Mouse (Mus musculus): ENCODE measurements around the gene Hmgb1. TPM values are rescaled to one million over a fixed set of nuclear protein-coding genes. Genes with fewer than 3 reads are reported as not detected.

The Hmgb1 gene
- total RNA-seq (2022): 10 to 100 TPM; 77.8 to 97.3 (median 89.0) TPM

DNA sequence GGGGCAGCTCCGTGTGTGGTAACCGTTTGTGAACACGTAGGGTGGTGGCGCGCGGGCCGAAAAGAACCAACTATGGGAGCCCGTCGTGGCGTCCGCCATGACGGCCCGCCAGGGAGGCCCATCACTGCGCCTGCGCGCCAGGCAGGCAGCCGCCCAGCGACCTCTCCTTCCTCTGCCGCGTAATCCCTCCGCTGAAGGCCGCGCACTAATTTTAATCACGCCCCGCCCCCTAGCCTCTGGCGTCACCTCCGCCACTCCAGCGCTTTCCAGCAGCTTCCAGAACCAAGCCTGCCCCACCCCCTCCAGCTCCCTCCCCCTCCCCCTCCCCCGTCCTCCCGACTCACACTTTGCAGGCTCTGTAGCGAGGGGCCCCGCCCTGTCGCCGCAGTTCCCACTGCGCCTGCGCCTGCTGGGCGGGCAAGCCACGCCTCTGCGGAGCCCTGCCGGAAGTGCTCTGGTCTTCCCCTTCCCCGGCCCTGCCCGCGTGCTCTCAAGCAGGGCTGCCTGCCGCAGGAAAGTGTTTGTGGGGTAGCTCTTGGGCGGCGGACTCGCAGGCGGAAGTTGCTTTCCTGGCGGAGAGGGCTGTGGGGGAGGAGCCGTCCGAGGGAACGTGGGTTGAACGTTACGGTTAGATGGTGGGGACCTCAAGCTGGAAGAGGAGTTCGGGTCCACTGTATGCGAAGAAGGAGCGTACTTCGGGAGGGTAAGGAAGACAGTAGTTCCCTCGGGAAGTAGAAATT is at the start of gene Hmgb1, which contains the start of gene Uspl1:
Hmgb1 (minus strand) TSS at position 386 of the 740 bp plus-strand sequence.
Uspl1 (plus strand) TSS at position 247 of the 740 bp plus-strand sequence.
- peak; percentile 97 for DNase-seq (ENCODE audit: low spot score)

DNA sequence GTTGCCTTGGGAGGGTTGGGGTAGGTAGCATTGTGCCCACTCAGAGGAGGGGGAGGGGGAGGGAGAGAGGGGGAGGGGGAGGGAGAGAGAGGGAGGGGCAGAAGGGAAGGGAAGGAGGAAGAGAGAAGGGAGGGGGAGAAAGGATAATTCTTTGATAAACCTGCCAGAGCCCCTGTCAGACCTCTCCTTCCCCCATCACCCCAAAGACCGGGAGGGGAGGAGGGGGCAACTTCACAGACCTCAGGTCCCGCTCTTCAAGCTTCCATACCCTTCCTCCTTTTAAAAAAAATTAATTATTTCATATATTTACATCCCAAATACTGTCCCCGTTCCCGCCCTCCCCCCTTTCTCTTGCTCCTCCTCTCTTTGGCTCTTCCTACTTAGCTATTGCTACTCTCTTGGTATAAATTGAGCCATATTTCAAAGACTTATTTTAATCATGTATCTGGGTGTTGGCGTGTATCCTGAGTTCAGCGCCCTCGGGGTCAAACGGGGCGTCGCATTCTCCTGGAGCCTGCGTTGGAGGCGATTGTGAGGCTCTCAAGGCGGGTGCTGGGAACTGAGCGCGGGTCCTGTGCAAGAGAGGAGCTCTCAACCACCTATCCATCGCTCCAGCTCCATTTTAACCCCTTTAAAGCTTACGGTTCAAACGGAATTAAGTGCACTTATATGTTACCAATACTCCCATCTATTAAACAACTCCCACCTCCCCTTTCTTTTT is 45.5 kb upstream of the Hmgb1 start:
- DNase-seq (ENCODE audit: low spot score): no peak

GRCm38 (mm10) chr5:149228700-149229618 is 44.7 kb upstream of the Hmgb1 start:
- DNase-seq (ENCODE audit: low spot score): peak; percentile 99

DNA sequence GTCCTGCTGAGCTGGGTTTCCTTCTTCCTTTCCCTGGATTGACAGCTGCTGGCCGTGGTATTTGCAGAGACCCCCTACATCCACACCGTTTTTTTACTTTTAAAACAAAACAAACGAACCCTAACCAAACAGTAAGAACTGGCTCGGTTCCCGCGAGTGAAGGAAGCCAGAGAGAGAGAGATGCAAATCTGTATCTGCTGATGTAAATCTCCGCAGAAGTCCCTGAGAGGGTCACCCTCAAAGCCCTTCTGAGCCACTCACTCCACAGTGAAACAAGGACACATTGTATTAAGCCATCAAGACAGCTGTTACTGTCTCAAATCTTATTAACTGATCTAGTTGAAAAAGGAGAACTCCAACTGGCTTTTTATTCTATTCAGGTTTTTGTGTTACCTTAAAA is 40.4 kb upstream of the Hmgb1 start:
- no peak for DNase-seq (ENCODE audit: low spot score)

DNA sequence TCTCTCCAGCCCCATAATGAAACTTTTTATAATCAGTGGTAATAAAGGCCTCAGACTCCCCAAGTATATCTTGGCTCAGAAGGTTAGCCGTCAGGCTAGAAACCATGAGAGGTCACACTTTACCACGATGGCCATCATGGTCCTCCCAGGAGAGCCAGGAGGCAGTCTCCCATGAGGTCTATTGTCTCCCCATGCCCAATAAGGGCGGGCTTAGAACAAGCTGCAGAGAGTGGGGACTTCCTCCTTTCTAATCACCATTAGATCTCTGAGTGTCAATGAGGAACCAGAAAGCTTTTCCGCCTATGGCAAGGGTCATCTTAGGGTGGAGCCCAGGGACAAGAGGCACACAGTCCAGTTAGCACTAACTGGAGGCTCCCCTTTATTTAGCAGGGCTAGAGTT is 37.1 kb upstream of the Hmgb1 start:
- no peak for DNase-seq (ENCODE audit: low spot score)

DNA sequence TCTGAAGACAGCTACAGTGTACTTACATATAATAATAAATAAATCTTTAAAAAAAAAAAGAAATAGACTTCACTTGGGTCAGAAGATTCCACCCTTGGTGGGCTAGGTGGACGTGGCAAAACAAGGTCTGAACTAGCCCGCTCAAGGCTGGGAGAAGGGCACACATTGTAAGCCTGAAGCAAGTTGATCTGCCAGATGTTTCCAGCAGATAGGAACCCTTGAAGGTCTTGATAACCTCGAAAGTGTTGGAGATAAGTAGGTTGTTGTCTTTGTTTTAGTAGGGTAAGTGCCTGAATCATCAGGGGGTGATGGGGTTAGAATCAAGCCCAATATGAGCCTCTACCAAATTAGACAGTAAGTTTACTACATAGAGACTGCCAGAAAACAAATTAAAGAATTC is 35.2 kb upstream of the Hmgb1 start:
- no peak for DNase-seq (ENCODE audit: low spot score)

DNA sequence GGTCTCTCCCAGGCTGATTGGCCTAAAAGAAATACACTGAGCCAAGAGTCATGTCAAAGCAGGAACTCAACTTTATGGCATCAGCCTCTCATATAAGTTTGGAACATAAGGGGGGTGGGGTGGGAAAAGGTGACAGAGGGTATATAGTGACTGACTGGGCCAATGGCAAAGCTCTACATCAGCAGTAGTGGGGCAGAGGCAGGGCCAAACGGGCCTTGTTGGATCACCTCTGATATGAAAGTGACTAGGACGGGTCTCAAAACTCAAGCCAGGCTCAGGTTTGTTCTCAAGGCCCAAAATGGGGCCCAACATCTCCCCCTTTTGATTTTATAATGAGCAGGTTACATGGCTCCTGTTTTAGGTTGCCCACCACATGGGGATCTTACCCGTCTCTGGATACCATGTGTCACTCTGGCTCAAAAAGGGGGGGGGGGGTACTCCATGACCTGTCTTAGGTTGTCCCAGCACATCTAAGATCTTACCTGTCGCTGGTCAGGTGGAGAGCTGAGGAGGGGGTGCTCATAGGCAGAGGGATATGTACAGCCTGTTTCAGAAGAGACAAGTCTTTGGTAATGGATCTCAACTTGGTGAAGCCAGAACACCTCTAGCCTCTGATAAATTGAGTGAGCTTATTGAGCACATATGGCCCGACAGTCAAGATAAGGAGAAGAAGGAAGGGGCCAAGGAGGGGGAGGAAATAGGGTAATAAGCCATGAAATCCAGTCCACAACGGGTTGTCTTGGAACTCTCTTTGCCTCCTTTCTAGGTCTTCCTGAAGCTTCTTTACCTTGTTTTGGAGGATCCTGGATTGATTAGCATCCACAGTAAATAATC is 33.5 kb upstream of the Hmgb1 start:
- no peak for DNase-seq (ENCODE audit: low spot score)

DNA sequence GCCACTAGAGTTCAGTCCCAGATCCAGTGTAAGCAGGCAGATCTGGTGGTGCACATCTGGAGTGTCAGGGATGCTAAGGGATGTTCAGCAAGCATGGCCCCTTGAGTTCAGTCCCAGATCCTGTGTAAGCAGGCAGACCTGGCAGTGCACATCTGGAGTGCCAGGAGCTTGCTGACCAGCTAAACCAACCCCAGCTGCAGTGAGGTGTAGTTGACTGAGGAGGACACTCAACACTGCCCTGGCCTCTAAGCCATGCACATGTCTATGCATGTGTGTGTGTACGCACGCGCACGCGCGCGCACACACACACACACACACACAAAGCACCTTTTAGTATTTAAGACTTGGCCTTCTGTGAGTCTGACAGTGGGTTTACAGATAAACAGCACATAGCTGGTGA is 31.3 kb upstream of the Hmgb1 start:
- DNase-seq (ENCODE audit: low spot score): no peak

GRCm38 (mm10) chr5:149212806-149213205 is 28.5 kb upstream of the Hmgb1 start:
- DNase-seq (ENCODE audit: low spot score): no peak

GRCm38 (mm10) chr5:149211041-149211440 is 26.8 kb upstream of the Hmgb1 start:
- no peak for DNase-seq (ENCODE audit: low spot score)

DNA sequence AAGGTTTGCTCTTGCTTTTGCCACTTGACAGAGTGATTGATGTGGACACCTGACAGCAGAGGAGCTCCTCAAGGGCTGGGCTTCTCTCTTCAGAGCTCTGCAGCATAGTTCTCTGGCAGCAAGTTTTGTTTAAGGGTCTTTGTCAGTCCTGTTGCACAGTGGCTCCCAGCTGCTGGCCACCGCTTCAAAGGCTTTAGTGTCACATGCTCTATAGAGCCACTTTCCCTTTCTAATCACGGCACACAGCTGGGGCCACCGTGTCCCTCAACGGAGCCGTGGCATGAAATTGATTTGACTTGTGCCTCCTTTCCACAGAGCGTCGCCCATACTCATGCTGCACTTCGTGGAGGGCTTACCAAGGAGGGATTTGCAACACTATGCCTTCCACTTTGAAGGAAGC is 25.0 kb upstream of the Hmgb1 start:
- DNase-seq (ENCODE audit: low spot score): no peak

- no peak for DNase-seq (ENCODE audit: low spot score)
Measured at GRCm38 (mm10) chr5:149208776-149209175, 24.5 kb upstream of the Hmgb1 start.

DNA sequence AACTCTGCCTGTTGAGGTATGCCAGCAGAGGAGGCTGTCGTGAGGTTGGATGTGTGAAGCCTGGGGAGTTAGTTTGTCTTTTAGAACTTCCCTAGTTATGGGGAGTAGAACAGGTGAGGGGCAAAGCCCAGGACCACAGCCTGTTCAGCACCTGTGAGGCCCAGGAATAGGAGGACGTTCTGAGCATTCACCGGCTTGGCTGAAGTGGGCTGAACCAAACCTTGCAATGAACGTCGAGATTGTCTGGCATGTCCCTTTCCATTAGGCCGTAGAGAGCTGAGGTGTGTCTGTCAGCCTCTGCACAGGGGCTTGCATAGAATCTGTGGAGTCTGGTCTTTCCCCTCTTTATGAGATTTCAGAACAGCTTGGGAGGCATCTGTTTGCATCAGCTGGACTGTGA is 23.4 kb upstream of the Hmgb1 start:
- DNase-seq (ENCODE audit: low spot score): no peak

DNA sequence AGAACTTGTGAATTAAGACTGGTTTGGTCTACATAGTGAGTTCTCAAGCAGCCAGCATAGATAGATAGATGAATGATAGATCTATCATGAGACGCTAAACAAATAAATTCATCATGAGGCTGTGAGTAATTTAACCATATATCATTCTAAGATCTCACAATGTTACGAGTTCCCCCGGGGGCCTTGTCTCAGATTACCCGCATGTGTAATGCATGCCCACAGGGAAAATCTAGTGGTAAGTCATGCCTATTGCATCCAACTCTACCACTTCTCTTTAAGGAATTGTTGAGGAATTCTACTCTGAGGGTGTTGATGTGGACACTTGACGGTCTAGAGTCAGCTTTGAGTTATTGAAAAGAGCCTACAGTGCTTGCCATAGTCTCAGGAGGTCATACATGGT is 22.0 kb upstream of the Hmgb1 start:
- DNase-seq (ENCODE audit: low spot score): no peak

- no peak for DNase-seq (ENCODE audit: low spot score)
Measured at GRCm38 (mm10) chr5:149205265-149205664, 21.0 kb upstream of the Hmgb1 start.

DNA sequence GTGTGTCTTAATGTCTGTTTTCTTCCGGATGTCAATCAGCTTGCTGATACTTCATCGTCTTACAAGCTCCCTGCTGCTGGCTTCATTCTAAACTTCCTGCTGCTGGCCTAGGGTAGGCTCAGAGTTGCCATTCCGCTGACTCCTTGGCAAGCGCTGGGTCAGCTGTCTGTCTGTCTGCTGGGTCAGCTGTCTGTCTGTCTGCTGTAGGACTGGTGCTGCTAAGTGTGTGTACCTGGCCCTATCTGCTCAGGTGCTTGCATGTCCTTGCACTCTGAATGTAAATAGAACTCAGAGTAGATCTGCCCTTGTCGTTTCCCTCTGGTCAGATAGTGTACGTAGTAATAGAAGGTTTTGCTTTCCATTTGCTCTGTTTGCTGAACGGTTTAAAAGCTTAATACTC is 20.5 kb upstream of the Hmgb1 start:
- no peak for DNase-seq (ENCODE audit: low spot score)

DNA sequence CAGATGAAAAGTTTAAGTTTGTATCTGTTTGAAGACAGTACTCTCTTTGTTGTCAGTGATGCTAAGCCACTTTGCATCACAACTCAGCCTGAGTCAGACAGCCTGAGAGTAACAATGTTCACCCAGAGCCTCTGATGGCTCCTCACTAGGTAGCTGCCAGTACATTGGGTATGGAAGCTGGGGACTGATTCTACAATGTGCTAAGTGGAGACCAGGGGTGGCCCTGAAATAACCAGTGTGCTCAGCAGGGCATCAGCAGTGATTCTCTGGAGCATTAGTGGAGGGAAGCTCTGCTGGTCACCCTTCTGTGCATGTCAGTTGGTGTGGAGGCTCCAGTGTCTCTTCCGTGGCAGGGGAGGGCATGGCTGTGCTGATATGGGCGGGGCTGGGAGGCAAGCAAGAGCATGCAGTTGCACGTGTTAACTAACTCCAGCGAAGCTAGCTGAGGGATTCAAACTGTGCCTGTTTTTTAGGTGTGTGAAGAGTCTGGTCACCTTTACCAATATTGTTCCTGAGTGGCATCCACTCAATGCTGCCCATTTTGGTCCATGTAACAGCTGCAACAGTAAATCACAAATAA is 19.6 kb upstream of the Hmgb1 start:
- DNase-seq (ENCODE audit: low spot score): no peak

GRCm38 (mm10) chr5:149202941-149203340 is 18.7 kb upstream of the Hmgb1 start:
- DNase-seq (ENCODE audit: low spot score): no peak

DNA sequence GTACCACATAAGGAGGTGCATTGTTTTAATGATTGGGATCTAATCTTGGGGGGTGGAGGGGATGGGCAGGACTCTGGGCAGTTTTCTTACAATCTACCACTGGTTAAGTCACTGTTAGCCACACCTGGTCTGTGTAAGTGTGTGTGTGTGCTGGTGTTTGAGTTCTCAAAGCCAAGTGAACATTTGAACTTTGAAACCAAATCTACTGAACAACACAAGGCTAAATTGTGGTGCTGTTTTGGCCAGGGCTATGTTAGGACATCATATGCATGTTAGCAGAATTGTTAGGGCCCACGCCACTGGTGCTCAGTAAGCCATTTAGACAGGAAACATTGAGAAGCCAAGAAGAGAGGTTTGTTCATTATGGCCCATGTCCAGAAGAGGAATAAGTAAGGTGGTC is 14.5 kb upstream of the Hmgb1 start:
- no peak for DNase-seq (ENCODE audit: low spot score)

- DNase-seq (ENCODE audit: low spot score): no peak
Measured at GRCm38 (mm10) chr5:149196611-149197010, 12.3 kb upstream of the Hmgb1 start.

DNA sequence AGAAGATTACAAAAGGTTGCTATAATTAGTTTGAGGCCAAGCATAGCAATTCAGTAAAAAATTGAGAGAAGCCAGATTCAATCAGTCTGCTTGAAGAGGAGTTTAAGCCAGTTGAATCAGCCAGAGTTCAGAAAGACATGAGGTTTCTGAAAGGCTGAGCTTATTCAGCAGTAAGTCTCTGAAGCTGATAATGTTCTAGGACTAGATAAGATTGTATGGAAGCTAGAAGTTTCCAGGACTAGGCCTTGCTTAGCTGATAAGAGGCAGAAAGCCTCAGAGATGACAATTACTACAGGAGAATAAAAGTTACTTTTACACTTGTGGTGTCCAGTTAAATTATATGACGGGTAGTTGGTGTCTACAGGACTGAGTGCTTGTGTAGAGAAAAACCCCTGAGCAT is 5.9 kb upstream of the Hmgb1 start:
- no peak for DNase-seq (ENCODE audit: low spot score)
